Mouse (Mus musculus) cerebellum, adult 2 months (tissue): ENCODE results near the gene Foxp1. TPM values are rescaled to one million over a fixed set of nuclear protein-coding genes. Genes with fewer than 3 reads are reported as not detected.

Experiments used
- DNase-seq, 2 experiments: peaks; one replicate each; pipeline ENCODE4 v3.0.0; 2021
- H3K27ac ChIP-seq: fragments of 200-500 bp; 2 replicates; pipeline ENCODE4 v1.5.1; 2012; ENCODE audit warnings: low read length, control low read depth, inconsistent platforms; ENCODE audit not compliant: insufficient read depth
- H3K27me3 ChIP-seq: fragments of 200-500 bp; 2 replicates; pipeline ENCODE4 v1.6.1; 2012; ENCODE audit warnings: inconsistent platforms, mild to moderate bottlenecking, low read length, moderate library complexity; ENCODE audit not compliant: control insufficient read depth, insufficient read depth
- H3K4me1 ChIP-seq: fragments of 200-500 bp; 2 replicates; pipeline ENCODE4 v1.6.1; 2011; ENCODE audit warnings: low read length; ENCODE audit not compliant: control insufficient read depth, insufficient read depth
- H3K4me3 ChIP-seq: fragments of 200-500 bp; replicated peaks from 2 replicates; pipeline ENCODE3; 2011; ENCODE audit warnings: mild to moderate bottlenecking, low read depth, low read length, control low read depth; ENCODE audit not compliant: insufficient read depth
- CTCF ChIP-seq: fragments of 200-500 bp; IDR thresholded peaks from 2 replicates; pipeline ENCODE4 v1.5.1; 2011; ENCODE audit warnings: low read depth, mild to moderate bottlenecking, control low read depth, low read length, moderate library complexity, borderline replicate concordance; ENCODE audit not compliant: insufficient read depth
- POLR2A ChIP-seq: fragments of 200-500 bp; IDR thresholded peaks from 2 replicates; pipeline ENCODE4 v1.6.1; 2011; ENCODE audit warnings: low read length, control low read depth, borderline replicate concordance; ENCODE audit not compliant: insufficient read depth
- WGBS: fragments of 180-500 bp; shearing (Covaris S2); methylation state at CpG from one replicate; pipeline ENCODE4 v1.1.7; 2018; 5-methylcytosine and 5-hydroxymethylcytosine counted together
- polyA plus RNA-seq: library from polyadenylated mRNA; depleted of rRNA; stranded (reverse); fragments of >200 nt; gene quantifications from 2 replicates; pipeline ENCODE4 v1.2.3, GENCODE M21; 2012

Foxp1 gene
- polyA plus RNA-seq, 1 experiment = 21.0 TPM

DNA sequence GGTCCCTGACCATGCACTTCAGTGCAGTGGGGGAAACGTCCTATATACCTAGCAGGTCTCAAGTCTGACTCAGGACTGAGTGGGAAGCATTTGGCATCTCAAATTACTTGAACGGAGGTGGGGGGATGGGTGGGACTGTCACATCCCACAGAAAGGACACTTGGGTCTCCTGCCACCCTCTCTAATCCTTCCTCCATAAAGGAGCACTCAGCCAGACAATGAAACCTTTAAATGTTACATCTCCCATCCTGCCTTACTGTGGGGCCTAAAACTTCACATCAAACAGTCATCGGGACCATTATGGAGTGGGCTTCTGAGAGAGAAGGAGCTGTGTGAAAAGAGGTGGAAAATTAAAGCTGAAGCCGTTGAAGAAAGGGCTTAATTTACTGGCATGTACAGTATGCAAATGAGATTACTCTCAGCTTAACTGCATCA is 321.2 kb downstream of the Foxp1 start:
- Histone ChIP-seq H3K27me3 (no peaks in the 10 kb centered on the region), H3K27ac (no peak overlapping the region), H3K4me1 (0 out of 2 replicates have a peak, but pooled peaks cover 2% of the 10 kb centered on the region), H3K4me3 (no peak overlapping the region)
- TF ChIP-seq CTCF = no peak
- no peak for TF ChIP-seq POLR2A
- no peak for DNase-seq
- 34% methylated on average over 4 of the region's 4 CpGs for WGBS

DNA sequence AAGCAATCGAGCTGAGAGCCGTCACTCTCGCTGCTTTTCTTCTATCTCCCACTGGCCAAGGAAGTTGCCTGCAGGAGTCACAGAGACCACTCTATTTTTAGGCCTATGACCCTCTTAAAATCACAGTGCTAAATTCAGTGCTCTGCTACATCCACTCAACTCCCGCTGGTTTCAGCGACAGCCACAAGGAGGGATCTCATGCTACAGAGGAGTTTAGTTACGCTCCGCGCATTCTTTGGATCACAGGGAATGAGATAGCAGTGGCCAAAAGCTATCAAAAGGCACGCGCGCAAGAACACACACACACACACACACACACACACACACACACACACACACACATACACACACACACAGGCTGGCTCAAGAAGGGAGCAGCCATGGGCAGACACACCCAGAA is 321.9 kb downstream of the Foxp1 start:
- Histone ChIP-seq H3K4me3 (no peak overlapping the region), H3K27ac (no peak overlapping the region), H3K27me3 (no peaks in the 10 kb centered on the region), H3K4me1 (0 out of 2 replicates have a peak, but pooled peaks cover 2% of the 10 kb centered on the region)
- TF ChIP-seq CTCF (no peak), POLR2A (no peak)
- no peak for DNase-seq
- WGBS = 37% methylated on average over 11 of the region's 11 CpGs

DNA sequence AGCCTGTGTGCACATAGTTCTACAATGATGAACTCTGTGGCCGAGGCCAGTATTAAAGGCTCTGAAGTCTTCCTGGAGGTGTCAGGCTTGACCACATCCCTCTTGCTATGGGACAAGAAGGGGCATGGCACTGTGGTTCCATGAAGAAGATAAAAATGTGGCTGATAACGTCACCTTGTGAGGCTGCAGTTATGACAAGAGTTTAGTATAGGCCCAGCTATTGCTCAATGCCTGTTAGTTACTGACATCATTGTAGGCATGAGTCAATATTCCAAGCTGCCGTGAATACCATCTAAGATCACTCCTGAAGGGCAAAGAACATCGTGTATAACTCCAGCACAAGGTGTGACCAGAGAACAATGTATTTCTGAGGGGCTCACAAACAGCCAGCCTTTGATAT is 323.2 kb downstream of the Foxp1 start:
- Histone ChIP-seq H3K27me3 (no peaks in the 10 kb centered on the region), H3K27ac (no peak overlapping the region), H3K4me1 (0 out of 2 replicates have a peak, but pooled peaks cover 2% of the 10 kb centered on the region), H3K4me3 (no peak overlapping the region)
- DNase-seq = no peak
- 99% methylated on average over 4 of the region's 4 CpGs for WGBS
- TF ChIP-seq CTCF = no peak
- no peak for TF ChIP-seq POLR2A

DNA sequence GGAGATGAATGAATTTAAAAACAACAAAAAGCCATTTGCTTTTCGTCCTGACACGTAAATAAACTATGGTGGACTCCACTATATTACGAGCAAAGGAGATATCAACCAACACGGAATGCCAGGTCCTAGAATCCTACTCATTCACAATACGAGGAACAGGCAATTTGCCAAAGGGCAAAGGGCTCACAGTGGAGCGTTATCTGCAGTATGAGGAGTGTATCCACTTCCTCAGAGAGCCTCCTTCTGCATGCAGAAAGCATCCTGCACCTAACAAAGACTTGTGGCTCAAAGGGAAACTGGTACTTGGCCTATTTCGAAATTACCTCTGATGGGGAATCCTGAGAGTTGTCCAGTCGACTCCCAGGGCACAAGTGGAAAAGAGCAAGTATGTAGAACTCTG is 328.8 kb downstream of the Foxp1 start:
- H3K4me1 ChIP-seq = peaks cover 2% of the 10 kb centered on the region
- no peaks in the 10 kb centered on the region for H3K27me3 ChIP-seq
- WGBS = 80% methylated on average over 8 of the region's 8 CpGs
- no peak overlapping the region for H3K27ac ChIP-seq
- no peak for DNase-seq
- TF ChIP-seq CTCF (no peak), POLR2A (no peak)
- H3K4me3 ChIP-seq = no peak overlapping the region

DNA sequence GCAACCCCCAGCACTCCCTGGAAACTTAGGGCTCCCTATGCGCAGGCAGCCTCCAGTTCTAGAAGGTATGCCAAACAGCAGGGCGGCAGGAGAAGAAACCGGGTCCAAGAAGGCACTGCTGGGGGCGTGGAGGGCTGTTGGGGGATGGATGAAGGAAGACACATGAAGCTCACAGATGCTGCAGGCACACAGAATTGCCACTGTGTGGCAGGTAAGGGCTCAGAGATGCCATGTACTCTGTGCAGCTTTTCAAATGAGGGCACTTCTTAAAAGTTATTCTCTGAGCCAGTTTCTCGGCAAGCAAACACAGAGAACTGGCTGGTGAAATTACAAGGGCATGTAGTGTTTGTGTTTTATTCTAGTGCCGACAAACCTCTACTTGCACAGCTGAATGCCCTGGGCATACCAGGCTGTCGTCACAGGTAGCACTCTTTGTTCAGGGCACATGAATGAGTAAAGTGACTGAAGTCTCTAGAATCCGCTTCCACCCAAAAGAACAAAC is 330.8 kb downstream of the Foxp1 start:
- no peaks in the 10 kb centered on the region for H3K27me3 ChIP-seq
- no peak for DNase-seq
- TF ChIP-seq POLR2A (no peak), CTCF (no peak)
- 51% methylated on average over 8 of the region's 8 CpGs for WGBS
- H3K4me1 ChIP-seq = peaks cover 2% of the 10 kb centered on the region
- H3K27ac ChIP-seq = no peak overlapping the region
- H3K4me3 ChIP-seq = no peak overlapping the region

DNA sequence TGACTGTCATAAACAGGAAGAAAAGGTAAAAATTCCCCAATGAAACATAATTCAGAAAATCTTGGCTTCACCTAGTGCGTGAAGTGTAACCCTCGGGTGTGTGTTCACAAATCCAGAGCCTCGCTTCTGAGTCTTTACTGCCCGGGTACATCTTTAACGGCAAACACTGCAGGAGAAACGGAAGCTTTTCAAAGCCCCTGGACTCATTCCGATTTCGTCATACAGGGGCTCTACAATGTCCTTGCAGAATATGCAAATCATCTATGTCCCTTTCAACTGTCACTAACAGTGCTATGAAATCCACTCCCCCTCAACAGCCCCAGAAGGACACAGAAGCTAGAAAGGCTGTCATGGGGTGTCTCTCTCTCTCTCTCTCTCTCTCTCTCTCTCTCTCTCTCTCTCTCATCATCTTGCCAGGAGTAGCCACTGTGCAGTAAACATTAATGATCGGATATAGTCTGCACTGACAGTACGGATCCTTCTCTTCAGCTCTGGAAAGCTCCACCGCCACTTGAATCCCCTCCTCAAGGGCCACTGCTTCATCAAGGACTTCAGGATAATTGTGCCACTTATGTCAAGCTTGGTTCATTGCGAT is 331.4 kb downstream of the Foxp1 start:
- Histone ChIP-seq H3K27me3 (no peaks in the 10 kb centered on the region), H3K4me3 (no peak overlapping the region), H3K4me1 (peaks cover 2% of the 10 kb centered on the region), H3K27ac (no peak overlapping the region)
- TF ChIP-seq CTCF (no peak), POLR2A (no peak)
- no peak for DNase-seq
- 65% methylated on average over 12 of the region's 12 CpGs for WGBS

DNA sequence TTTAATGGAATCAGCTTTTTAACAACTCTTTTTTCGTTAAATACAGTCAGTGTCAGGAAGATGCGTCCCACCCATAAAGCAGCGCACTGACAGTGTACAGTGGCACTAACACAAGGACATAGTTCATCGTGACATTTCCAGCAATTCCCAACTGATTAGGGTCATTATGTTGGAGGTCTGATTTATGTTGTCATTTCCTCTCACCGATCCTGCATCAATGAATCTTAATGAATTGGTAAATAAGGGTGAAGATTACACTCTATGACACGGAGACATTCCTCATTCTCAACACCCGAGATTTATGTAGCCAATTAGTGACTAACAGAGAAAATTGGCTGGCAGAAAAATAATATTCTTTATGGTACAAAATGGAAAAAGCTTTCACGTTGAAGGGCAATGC is 332.6 kb downstream of the Foxp1 start:
- Histone ChIP-seq H3K4me3 (no peak overlapping the region), H3K4me1 (peaks cover 2% of the 10 kb centered on the region), H3K27me3 (no peaks in the 10 kb centered on the region), H3K27ac (no peak overlapping the region)
- no peak for TF ChIP-seq POLR2A
- no peak for TF ChIP-seq CTCF
- WGBS = 85% methylated on average over 8 of the region's 8 CpGs
- DNase-seq = no peak
